Mouse (Mus musculus) liver, embryonic 14.5 days (tissue): ENCODE data around the gene Kcnc3.

Source experiments
- CTCF ChIP-seq: IDR thresholded peaks from 2 replicates; pipeline ENCODE4 v1.5.1; 2016; ENCODE audit warnings: antibody characterized with exemption, low read depth, control low read depth
- EP300 ChIP-seq: IDR thresholded peaks from 2 replicates; pipeline ENCODE4 v1.6.1; 2016; ENCODE audit warnings: antibody characterized with exemption, low read depth

DNA sequence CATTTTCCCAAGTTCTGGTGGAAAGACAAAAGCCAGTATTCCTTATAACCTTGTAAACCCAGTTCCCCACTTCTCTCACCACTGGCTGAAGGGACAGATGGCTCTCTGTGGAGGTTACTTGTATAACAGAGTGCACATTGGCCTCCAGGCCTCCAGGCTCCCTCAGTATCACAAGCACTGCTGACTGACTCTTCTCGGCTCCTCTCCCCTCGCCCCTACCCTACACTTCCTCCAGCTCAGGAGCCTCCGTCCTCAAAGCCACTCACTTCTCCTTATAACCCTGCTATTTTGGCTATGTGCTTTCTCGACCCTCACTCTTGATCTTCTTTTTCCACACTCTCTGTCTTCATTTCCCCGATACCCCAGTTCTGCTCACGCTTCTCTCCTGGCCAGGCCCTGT is 25.1 kb upstream of the Kcnc3 start:
- TF ChIP-seq CTCF (no peak), EP300 (no peak)
